Mouse (Mus musculus) liver, embryonic 16.5 days (tissue): ENCODE data around the gene Rgs5. TPM values are rescaled to one million over a fixed set of nuclear protein-coding genes. Genes with fewer than 3 reads are reported as not detected.

Experiments used
- ATAC-seq: fragments of 200-750 bp; cut with Nextera tagmentation; 2 replicates; pipeline ENCODE4 v1.8.0; 2017; ENCODE audit warnings: low read depth, mild to moderate bottlenecking, moderate number of reproducible peaks, moderate library complexity
- H3K27ac ChIP-seq: fragments of 300-500 bp; sonication (generic); 2 replicates; pipeline ENCODE4 v1.5.1; 2014; ENCODE audit warnings: mild to moderate bottlenecking, low read length
- H3K27me3 ChIP-seq: fragments of 300-500 bp; sonication (generic); 2 replicates; pipeline ENCODE4 v1.6.1; 2014; ENCODE audit warnings: low read depth, low read length, mixed read lengths; ENCODE audit not compliant: control insufficient read depth, insufficient read depth
- H3K36me3 ChIP-seq: fragments of 300-500 bp; sonication (generic); 2 replicates; pipeline ENCODE4 v1.6.1; 2014; ENCODE audit warnings: mild to moderate bottlenecking; ENCODE audit not compliant: control insufficient read depth, insufficient read depth
- H3K4me1 ChIP-seq: fragments of 300-500 bp; sonication (generic); 2 replicates; pipeline ENCODE4 v1.6.1; 2014; ENCODE audit warnings: low read depth, low read length, mixed read lengths; ENCODE audit not compliant: control insufficient read depth
- H3K4me2 ChIP-seq: fragments of 300-500 bp; sonication (generic); 2 replicates; pipeline ENCODE4 v1.6.1; 2014; ENCODE audit warnings: low read depth, low read length, mixed read lengths
- H3K4me3 ChIP-seq: fragments of 300-500 bp; sonication (generic); 2 replicates; pipeline ENCODE4 v1.5.1; 2014; ENCODE audit warnings: low read depth, mild to moderate bottlenecking, low read length
- H3K9ac ChIP-seq: fragments of 300-500 bp; sonication (generic); 2 replicates; pipeline ENCODE4 v1.6.1; 2014; ENCODE audit warnings: low read depth, low read length
- H3K9me3 ChIP-seq: fragments of 300-500 bp; sonication (generic); replicated peaks from 2 replicates; pipeline ENCODE4 v1.6.1; 2016; ENCODE audit warnings: low read length; ENCODE audit not compliant: control insufficient read depth
- WGBS: fragments of 180-500 bp; shearing (Covaris S2); extraction: QIAGEN DNeasy Blood & Tissue Kit; methylation state at CpG from one replicate; pipeline ENCODE4 v1.1.7; 2014; ENCODE audit not compliant: insufficient replicate concordance; 5-methylcytosine and 5-hydroxymethylcytosine counted together
- polyA plus RNA-seq: library from polyadenylated mRNA; unstranded; fragments of >200 nt; fragmentation: Nextera tagmentation; extraction: Ambion mirVana; gene quantifications from 2 replicates; pipeline ENCODE4 v1.2.1, GENCODE M21; 2015

The Rgs5 gene
- polyA plus RNA-seq, 1 experiment from 2014 or later = 0.24 TPM

DNA sequence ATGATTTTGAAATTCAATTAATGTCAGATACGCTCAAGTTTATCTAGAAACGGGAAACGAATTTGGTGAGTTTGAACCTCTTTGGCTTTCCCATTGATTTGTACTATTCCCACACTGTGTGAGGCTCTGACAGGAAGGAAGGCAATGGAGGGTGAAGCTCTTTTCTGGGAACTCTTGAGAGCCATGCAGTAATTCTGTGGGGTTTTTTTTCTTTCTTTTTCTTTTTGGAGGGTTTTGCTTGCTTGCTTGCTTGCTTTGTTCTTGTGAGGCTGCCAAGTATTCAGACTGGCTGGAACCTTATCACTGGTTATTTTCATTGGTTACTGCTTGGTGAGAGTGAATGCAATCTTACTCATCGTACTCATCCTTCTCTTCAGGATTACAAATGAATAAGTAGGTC is 17.0 kb downstream of the Rgs5 start:
- H3K27me3 ChIP-seq = no peaks in the 10 kb centered on the region
- no peak overlapping the region for H3K27ac ChIP-seq
- H3K4me3 ChIP-seq = no peak overlapping the region
- no peaks in the 10 kb centered on the region for H3K4me1 ChIP-seq
- no peaks in the 10 kb centered on the region for H3K9me3 ChIP-seq
- WGBS = 66% methylated on average over 4 of the region's 4 CpGs
- H3K4me2 ChIP-seq = no peak overlapping the region
- no peaks in the 10 kb centered on the region for H3K36me3 ChIP-seq
- H3K9ac ChIP-seq = no peak overlapping the region
- no peak for ATAC-seq

DNA sequence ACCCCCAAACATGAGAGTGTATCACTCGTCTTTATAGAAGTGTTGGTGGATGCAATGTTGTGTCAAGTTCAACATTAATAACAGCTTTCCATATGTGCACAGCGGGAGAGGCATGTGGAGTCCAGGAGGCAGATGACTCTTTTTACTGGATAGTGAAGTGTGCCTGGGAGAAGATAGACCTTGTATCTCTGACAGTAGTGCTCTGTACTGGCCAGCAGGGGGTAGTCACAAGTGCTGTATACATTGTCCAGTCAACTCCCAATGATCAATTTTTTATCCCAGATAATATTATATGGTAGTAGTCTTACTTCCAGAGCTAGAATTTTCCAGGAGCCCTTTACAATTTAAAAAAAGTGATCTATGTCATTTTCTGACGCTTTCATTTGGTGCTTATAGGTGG is 18.8 kb downstream of the Rgs5 start:
- H3K4me2 ChIP-seq = no peak overlapping the region
- H3K4me1 ChIP-seq = no peaks in the 10 kb centered on the region
- no peaks in the 10 kb centered on the region for H3K27me3 ChIP-seq
- H3K9me3 ChIP-seq = no peaks in the 10 kb centered on the region
- ATAC-seq = no peak
- H3K4me3 ChIP-seq = no peak overlapping the region
- H3K9ac ChIP-seq = no peak overlapping the region
- WGBS = 51% methylated on average over 3 of the region's 3 CpGs
- no peaks in the 10 kb centered on the region for H3K36me3 ChIP-seq
- H3K27ac ChIP-seq = no peak overlapping the region

DNA sequence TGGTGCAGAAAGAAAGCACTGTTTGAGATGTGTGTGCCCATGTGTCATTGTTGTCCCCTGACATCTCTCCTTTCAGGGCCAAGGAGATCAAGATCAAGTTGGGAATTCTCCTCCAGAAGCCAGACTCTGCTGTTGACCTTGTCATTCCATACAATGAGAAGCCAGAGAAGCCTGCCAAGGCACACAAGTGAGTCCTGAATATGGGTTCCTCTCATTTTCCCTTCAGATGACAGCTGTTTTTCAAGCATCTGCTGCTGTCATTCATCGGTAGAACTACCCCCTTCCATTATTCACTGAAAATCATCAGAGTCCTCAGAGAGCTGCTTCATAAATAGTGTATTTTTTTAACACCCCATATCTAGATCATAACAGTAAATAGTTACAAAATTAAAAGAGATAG is 21.4 kb downstream of the Rgs5 start:
- WGBS = 72% methylated on average over 1 of the region's 1 CpGs
- no peaks in the 10 kb centered on the region for H3K27me3 ChIP-seq
- no peak overlapping the region for H3K27ac ChIP-seq
- no peak overlapping the region for H3K4me2 ChIP-seq
- H3K4me3 ChIP-seq = no peak overlapping the region
- no peak overlapping the region for H3K9ac ChIP-seq
- no peak for ATAC-seq
- no peaks in the 10 kb centered on the region for H3K36me3 ChIP-seq
- no peaks in the 10 kb centered on the region for H3K9me3 ChIP-seq
- no peaks in the 10 kb centered on the region for H3K4me1 ChIP-seq

DNA sequence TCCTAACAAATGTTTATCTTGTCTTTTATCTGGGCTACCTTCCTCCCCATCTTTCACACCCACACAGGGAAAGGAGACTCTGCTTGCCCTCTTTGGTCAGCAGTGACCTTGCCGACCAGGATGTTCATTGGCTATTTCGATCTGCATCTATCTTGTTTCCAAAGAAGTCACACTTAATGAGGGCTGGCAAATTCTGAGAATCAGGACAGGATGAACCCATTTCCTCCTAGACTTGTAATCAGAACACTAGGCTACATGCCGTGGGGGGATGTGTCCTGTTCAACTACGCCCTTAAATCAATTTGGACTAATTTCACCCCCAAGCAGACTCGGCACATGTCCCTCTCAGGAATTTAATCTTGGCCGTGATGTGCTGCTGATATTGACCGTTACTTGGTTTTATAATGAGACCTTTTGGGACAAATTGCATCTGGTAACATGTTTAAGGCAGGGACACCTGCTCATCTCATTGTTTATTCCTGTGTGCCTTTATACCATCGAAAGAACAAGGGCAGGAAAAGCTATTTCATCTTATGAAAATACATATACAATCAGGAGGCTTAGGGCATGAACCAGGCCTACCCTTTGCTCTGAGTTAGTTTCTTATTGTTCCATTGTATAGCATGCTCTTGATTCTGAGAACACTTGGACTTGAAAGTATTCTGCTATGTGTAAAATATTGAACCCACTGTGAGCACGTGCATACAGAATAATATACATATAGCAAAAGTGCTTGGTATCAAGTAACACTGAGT is 25.3 kb downstream of the Rgs5 start:
- no peak for ATAC-seq
- no peak overlapping the region for H3K4me2 ChIP-seq
- H3K4me1 ChIP-seq = no peaks in the 10 kb centered on the region
- H3K9ac ChIP-seq = no peak overlapping the region
- WGBS = 58% methylated on average over 9 of the region's 9 CpGs
- no peaks in the 10 kb centered on the region for H3K27me3 ChIP-seq
- H3K9me3 ChIP-seq = no peaks in the 10 kb centered on the region
- no peaks in the 10 kb centered on the region for H3K36me3 ChIP-seq
- H3K4me3 ChIP-seq = no peak overlapping the region
- H3K27ac ChIP-seq = no peak overlapping the region

DNA sequence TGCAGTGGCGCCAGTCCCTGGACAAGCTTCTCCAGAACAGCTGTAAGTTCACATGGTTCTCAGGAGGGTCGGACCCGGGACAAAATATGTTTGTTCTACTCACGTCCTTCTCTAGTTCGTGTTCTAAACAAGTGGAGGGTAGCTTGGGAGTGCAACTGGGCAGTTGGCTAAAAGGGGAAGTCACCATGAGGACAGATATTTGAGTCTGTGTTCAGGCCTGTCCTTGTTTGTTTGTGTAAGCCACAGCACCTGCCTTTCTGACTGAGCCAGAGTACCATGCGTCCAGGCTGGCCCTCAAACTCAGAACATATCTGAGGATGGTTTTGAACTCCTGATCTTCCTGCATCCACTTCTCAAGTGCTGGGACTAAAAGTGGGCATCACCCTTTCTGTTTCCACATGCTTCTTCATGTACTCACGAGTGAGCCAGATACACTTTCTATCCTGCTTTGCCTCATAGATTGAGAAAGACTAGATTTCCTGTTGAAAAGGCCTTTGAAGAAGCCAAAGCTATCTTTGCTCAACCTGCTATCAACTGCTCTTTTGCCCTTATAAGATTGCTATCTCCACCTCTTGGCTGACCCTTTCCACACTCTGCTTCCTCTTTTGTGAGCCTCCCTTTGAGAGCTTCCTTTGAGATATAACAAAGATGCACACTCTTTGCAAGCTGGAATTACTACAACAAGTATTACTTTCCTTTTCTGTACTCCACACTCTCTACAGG is 27.6 kb downstream of the Rgs5 start:
- no peak for ATAC-seq
- Histone ChIP-seq H3K36me3 (no peaks in the 10 kb centered on the region), H3K4me2 (no peak overlapping the region), H3K4me1 (no peaks in the 10 kb centered on the region), H3K27me3 (no peaks in the 10 kb centered on the region), H3K27ac (no peak overlapping the region), H3K9ac (no peak overlapping the region), H3K9me3 (no peaks in the 10 kb centered on the region; the same call in 1 of the 2 replicates), H3K4me3 (no peak overlapping the region)
- 43% methylated on average over 7 of the region's 7 CpGs for WGBS

DNA sequence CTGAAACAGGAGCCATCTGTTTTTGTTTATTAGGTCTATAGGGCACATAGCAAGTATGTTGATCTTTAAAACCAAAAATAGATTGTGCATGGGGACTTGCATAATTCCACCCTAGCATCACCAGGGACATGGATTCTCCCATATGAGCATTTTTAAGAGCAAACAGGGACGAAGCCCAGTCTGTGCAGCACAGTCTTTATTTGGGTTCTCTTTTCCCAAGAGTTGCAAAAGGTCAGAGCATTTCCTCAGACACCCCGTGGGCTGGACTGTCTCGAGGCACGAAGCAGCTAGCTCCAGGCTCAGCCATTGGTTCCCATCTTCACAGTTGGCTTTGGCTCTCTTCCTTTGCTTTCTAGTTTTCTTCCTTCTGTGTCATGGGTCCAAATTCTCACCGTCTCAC is 30.0 kb downstream of the Rgs5 start:
- Histone ChIP-seq H3K9me3 (no peaks in the 10 kb centered on the region; the same call in 1 of the 2 replicates), H3K27ac (no peak overlapping the region), H3K9ac (no peak overlapping the region), H3K4me1 (no peaks in the 10 kb centered on the region), H3K36me3 (no peaks in the 10 kb centered on the region), H3K4me3 (no peak overlapping the region), H3K27me3 (no peaks in the 10 kb centered on the region), H3K4me2 (no peak overlapping the region)
- 43% methylated on average over 5 of the region's 5 CpGs for WGBS
- no peak for ATAC-seq

DNA sequence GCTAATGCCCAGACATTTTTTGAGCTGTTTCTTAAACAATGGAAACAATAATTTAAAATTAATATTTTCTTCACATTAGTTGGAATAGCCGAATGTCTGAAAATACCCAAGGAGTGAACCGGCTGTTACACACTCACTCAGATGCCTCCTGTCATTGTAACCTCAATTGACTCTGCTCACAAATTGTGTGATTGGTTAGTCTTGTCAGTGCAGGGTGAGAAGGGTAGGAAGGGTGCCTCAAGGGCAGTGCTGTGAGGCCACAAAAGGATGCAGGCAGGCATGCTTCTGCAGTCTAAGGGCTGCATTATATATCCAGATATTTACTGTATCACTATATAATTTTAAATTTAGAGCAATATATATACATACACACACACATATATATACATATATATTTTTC is 37.7 kb downstream of the Rgs5 start:
- no peak overlapping the region for H3K4me3 ChIP-seq
- H3K36me3 ChIP-seq = no peaks in the 10 kb centered on the region
- WGBS = 60% methylated on average over 2 of the region's 2 CpGs
- no peak for ATAC-seq
- no peaks in the 10 kb centered on the region; the same call in 1 of the 2 replicates for H3K9me3 ChIP-seq
- H3K4me1 ChIP-seq = no peaks in the 10 kb centered on the region
- H3K27ac ChIP-seq = no peak overlapping the region
- H3K4me2 ChIP-seq = no peak overlapping the region
- no peaks in the 10 kb centered on the region for H3K27me3 ChIP-seq
- H3K9ac ChIP-seq = no peak overlapping the region

DNA sequence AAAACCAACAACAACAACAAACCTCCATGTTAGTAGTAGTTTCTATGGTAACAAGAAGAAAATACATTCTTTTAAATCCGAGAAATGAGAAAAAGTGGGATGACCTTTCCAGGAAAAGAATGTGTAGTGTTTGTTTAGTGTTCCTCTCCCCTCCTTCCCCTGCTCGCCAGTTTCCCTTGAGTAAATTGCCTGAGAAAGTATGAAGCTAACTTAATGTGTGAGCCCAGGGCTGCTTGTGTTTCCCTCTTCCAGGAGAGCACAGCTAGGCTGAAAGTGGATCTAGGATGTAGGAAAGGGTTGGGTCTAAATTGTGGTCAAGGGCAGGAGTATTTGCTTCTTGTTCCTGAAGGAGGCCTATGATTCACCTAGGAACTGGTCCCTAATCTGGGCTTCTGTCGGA is 38.2 kb downstream of the Rgs5 start:
- H3K4me3 ChIP-seq = no peak overlapping the region
- no peak for ATAC-seq
- no peaks in the 10 kb centered on the region for H3K27me3 ChIP-seq
- no peaks in the 10 kb centered on the region for H3K4me1 ChIP-seq
- 35% methylated on average over 3 of the region's 3 CpGs for WGBS
- no peak overlapping the region for H3K9ac ChIP-seq
- H3K36me3 ChIP-seq = no peaks in the 10 kb centered on the region
- H3K4me2 ChIP-seq = no peak overlapping the region
- no peaks in the 10 kb centered on the region; the same call in 1 of the 2 replicates for H3K9me3 ChIP-seq
- no peak overlapping the region for H3K27ac ChIP-seq

DNA sequence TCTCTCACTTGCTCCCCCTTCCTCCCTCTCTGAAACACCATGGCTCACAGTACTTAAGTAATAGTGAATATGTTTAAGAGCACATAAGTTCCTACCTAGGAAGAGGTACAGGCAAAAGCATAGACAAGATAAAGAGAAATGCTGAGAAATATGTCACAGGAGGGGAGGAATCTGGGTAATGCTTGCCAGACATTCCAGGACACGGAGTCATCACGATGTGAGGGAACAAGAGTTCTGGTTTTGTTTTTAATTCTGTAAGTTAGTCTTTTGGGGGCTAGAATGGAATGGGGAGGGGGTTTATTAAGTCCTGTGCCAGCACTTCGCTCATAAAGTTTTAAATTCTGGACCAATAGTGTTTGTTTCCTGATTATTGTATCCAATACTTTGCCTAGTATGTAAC is 40.1 kb downstream of the Rgs5 start:
- Histone ChIP-seq H3K4me3 (no peak overlapping the region), H3K27me3 (no peaks in the 10 kb centered on the region), H3K9ac (no peak overlapping the region), H3K27ac (no peak overlapping the region), H3K4me2 (no peak overlapping the region), H3K4me1 (no peaks in the 10 kb centered on the region), H3K9me3 (no peaks in the 10 kb centered on the region; the same call in 1 of the 2 replicates), H3K36me3 (no peaks in the 10 kb centered on the region)
- ATAC-seq = no peak
- WGBS = 50% methylated on average over 3 of the region's 3 CpGs
